Mouse (Mus musculus) E14TG2a.4 (cell line): Measurements from ENCODE around the gene Spef1.

Source experiments
- CTCF ChIP-seq: conservative IDR thresholded peaks from 2 replicates; pipeline ENCODE4 v1.5.1; 2014; ENCODE audit warnings: low read length
- NANOG ChIP-seq: IDR thresholded peaks from 2 replicates; pipeline ENCODE4 v1.6.1; 2014; ENCODE audit warnings: borderline replicate concordance, low read length, mixed read lengths
- POU5F1 ChIP-seq: IDR thresholded peaks from 2 replicates; pipeline ENCODE4 v1.6.1; 2014; ENCODE audit warnings: low read length, borderline replicate concordance

GRCm38 (mm10) chr2:131139886-131140532 is 47.1 kb downstream of the Spef1 start:
- TF ChIP-seq CTCF (no peak), NANOG (no peak), POU5F1 (no peak)
